Mouse (Mus musculus) c-Kit-positive CD71-negative TER-119-negative erythroid progenitor cells, embryonic 14.5 days (primary cell): ENCODE results near the gene Ap3s2.

ENCODE experiments used
- DNase-seq: peaks from one replicate; pipeline ENCODE4 v3.0.0-alpha.2; 2013; ENCODE audit warnings: low read depth

Gene Ap3s2

DNA sequence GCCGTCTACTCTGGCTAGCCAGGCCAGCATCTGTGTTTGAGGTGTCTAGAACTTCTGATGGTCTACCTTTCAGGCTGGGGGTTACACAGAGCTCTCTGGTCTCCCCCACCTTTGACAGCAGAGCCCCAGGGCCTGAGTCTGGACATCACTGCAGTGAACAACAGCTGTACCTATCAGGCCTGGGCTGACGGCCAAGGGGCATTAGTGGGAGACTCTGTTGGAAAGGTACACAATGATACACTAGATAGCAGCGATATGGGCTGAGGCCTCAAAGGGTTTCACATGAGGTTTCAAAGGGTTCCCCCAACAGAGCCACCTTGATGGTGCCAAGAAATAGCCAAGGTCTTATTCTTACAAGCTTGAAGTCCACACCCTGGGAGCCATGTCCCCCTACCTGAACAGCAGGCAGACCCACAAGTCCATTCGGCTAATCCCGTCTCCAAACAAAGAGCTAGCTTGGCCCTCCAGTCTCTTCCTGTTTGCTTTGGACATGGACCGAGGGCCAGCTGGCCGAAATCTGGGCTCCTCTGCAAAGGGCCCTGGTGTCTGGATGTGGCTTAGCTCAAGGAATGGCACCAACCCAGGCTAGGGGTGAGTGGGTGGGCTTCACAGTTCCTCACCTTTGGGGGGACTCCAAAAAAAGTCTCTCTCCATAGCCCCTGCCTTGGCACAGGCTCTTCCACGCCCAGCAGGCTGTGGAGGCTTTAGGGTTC is 76.2 kb downstream of the Ap3s2 start:
- DNase-seq = no peak

DNA sequence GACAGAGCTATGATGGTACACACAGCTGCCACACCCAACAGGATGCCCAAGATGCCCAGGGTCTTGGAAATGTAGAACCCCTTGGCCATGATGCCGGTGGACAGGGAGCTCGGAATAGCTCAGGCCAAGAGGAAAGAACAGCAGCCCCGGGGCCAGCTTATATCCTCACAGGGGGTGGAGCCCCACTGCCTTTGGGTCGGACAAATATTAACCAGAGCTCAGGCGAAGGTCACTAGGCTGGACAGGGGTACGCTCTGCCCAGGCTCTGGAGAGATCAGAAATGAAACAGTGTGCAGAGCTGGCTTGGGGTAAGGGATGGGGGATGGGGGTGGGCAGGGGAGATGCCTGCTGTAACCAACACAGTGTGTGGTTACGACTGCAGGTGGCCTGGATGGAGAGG is 78.3 kb downstream of the Ap3s2 start:
- DNase-seq = no peak

DNA sequence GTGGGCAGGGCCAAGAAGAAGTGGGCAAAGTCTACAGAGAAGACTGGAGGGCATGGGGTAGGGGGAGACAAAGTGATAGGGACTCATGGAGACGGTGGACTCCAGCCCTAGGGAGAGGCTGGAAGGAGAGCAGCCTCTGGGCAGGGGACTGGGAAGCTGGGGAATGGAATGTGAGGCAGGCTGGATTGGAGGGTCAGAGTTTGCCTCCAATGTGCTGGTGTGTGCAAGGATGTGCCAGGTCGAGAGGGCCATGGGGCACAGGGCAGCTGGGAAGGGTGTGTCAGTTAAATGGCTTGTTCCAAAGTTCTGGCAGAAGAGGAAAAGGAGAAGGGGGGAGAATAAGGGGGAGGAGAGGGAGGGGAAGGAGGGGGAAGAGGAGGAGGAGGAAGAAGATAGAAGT is 83.2 kb downstream of the Ap3s2 start:
- DNase-seq = no peak

DNA sequence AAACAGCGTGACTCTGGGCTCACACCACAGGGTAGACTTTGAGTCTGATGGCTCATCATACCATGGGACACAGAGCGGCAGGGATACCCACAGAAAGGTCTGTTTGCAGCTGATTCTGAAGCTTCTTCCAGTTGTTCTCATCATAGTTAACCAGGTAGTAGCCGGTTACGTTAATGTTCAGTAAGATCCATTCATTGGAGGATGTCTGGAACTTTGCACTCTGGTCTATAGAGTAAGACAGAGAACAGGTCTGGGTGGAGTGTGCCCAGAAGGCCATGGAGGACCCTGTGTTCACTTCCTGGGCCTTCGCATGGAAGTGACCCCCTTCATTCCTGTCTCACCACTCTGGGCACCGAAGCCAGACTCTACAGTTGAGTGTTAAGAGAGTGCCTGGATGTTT is 85.3 kb downstream of the Ap3s2 start:
- DNase-seq = no peak

DNA sequence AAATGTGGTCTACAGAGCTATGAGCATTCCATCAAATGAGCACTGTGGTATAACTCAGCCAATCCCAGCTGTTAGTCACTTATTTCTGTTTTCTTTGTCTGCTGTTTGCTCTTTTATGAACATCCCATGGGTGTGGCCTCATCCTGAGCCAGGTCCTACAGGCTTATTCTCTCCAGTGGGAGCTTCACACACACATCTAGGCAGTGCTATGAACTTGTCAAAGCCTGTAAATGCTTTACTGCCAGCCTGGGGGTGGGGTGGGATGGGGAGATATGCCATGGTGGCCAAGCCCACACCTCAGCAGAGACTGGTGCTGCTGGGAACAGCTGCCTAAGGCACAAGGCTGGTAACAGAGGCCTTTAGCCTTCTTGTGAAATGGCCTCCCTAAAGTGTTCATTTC is 87.5 kb downstream of the Ap3s2 start:
- DNase-seq = no peak

DNA sequence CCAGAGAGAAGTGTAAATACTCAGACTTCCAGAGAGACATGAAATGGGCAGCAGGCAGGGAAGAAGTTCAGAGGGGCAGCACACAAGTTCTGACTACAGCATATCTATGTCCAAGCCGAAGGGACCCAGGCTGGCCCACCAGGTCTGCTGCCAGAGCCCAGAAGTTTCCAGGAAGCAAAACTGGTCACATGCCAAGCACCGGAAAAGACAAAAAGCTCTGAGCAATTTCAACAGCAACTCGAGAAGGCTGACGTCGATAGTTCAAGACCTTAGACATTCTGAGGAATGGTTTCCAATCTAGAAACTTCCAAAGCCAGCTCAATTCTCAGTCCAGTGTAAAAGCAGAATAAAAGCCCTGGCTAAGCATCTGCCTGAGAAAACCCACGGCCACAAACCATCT is 88.9 kb downstream of the Ap3s2 start:
- DNase-seq = no peak

DNA sequence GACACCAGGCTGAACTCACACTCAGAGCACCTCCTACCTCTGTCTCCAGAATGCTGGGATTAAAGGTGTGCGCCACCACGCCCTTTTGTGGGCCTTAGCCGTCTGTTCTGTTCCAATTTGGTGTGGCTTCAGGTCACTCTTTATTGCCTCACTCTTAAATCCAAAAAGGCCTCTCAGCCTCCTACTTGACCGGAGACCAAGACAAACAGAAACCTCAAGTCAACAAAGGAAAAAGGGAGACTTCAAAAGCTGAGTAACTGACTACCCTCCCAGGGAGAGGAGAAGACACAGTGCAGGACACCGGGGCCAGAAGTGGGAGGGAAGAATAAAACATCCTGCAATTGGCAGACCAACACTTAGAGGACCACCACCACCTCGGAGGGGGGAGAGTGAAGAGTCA is 89.3 kb downstream of the Ap3s2 start:
- DNase-seq = no peak

DNA sequence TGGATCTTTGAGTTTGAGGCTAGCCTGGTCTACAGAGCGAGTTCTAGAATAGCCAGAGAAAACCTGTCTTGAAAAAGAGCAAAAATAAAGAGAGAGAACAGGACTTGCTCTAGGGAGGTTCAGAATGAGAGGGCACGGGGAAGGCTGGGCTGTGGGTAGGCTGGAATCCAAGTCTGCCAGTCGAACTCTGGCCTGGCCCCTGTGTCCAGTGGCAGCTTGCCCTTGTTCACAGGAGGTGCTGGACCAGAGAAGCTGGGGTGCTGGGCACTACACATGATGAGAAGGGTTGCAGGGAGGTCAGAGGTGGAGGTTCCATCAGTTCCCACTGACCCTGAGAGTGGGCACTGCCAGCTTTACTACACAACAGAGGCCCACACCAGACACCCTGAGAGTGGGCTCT is 92.1 kb downstream of the Ap3s2 start:
- no peak for DNase-seq
